Mouse (Mus musculus): ENCODE measurements around the gene Olfr131. TPM values are rescaled to one million over a fixed set of nuclear protein-coding genes. Genes with fewer than 3 reads are reported as not detected.
"Not testable (repeated sequence)": the region's sequence is repeated elsewhere in the genome, so short reads cannot be mapped to it uniquely, and the experiment has no call there.

Gene Olfr131
- polyA plus RNA-seq (2012; rRNA removed): not detected in 2 replicates

- H3K36me3 ChIP-seq (ENCODE audit: control insufficient read depth, insufficient read depth, low read length): no peaks in the 10 kb centered on the region
- H3K4me3 ChIP-seq (ENCODE audit: control insufficient read depth, insufficient read depth, low read length): no peak within 1 kb of the TSS
- TF ChIP-seq POLR2A (IDR thresholded peaks at IDR 0.05; ENCODE audit: control insufficient read depth, extremely low read depth, insufficient read depth, low read length, poor library complexity) (no peak), CTCF (IDR thresholded peaks at IDR 0.05; ENCODE audit: borderline replicate concordance, control insufficient read depth, extremely low read depth, insufficient read depth, low read length, poor library complexity) (no peak)
- DNase-seq: no peak
- H3K27ac ChIP-seq (ENCODE audit: control insufficient read depth, insufficient read depth, low read length): no peak within 1 kb of the TSS
- no peaks in the 10 kb centered on the region for H3K27me3 ChIP-seq (ENCODE audit: control insufficient read depth, insufficient read depth, low read length)
- H3K4me1 ChIP-seq (replicated peaks; ENCODE audit: control insufficient read depth, insufficient read depth, low read length): no peaks in the 10 kb centered on the region
These were observed at the start of gene Olfr131 for GRCm38 (mm10) chr17:38088593-38088992. TSS of gene Olfr131 (minus strand) at chr17:38088693.

- no peaks in the 10 kb centered on the region for H3K27me3 ChIP-seq (ENCODE audit: control insufficient read depth, insufficient read depth, low read length)
These were observed 45.9 kb upstream of the Olfr131 start, which contains the start of gene Olfr132 for GRCm38 (mm10) chr17:38134426-38134825. TSS of gene Olfr132 (minus strand) at chr17:38134526.

GRCm38 (mm10) chr17:38125371-38125770 is 36.9 kb upstream of the Olfr131 start:
- not testable (repeated sequence) for H3K36me3 ChIP-seq (ENCODE audit: control insufficient read depth, insufficient read depth, low read length); H3K27me3 ChIP-seq (ENCODE audit: control insufficient read depth, insufficient read depth, low read length); H3K4me3 ChIP-seq (ENCODE audit: control insufficient read depth, insufficient read depth, low read length); H3K4me1 ChIP-seq (replicated peaks; ENCODE audit: control insufficient read depth, insufficient read depth, low read length); H3K27ac ChIP-seq (ENCODE audit: control insufficient read depth, insufficient read depth, low read length); DNase-seq
- 80% methylated on average over 3 of the region's 3 CpGs for WGBS

More at GRCm38 (mm10) chr17:38134426-38134825, 45.9 kb upstream of the Olfr131 start, which contains the start of gene Olfr132:
- Histone ChIP-seq H3K4me3 (ENCODE audit: control insufficient read depth, insufficient read depth, low read length) (no peak within 1 kb of the TSS), H3K36me3 (ENCODE audit: control insufficient read depth, insufficient read depth, low read length) (no peaks in the 10 kb centered on the region), H3K4me1 (replicated peaks; ENCODE audit: control insufficient read depth, insufficient read depth, low read length) (no peaks in the 10 kb centered on the region), H3K27ac (ENCODE audit: control insufficient read depth, insufficient read depth, low read length) (no peak within 1 kb of the TSS)
- 78% methylated on average over 1 of the region's 1 CpGs for WGBS
- DNase-seq: no peak
- TF ChIP-seq CTCF (IDR thresholded peaks at IDR 0.05; ENCODE audit: borderline replicate concordance, control insufficient read depth, extremely low read depth, insufficient read depth, low read length, poor library complexity) (no peak), POLR2A (IDR thresholded peaks at IDR 0.05; ENCODE audit: control insufficient read depth, extremely low read depth, insufficient read depth, low read length, poor library complexity) (no peak)

- WGBS: 69% methylated on average over 1 of the region's 1 CpGs
- DNase-seq; H3K4me3 ChIP-seq (ENCODE audit: control insufficient read depth, insufficient read depth, low read length); H3K27ac ChIP-seq (ENCODE audit: control insufficient read depth, insufficient read depth, low read length); H3K36me3 ChIP-seq (ENCODE audit: control insufficient read depth, insufficient read depth, low read length); H3K27me3 ChIP-seq (ENCODE audit: control insufficient read depth, insufficient read depth, low read length); H3K4me1 ChIP-seq (replicated peaks; ENCODE audit: control insufficient read depth, insufficient read depth, low read length): not testable (repeated sequence)
These were observed 35.7 kb upstream of the Olfr131 start for GRCm38 (mm10) chr17:38124199-38124598.

- no peak overlapping the region for H3K27ac ChIP-seq (ENCODE audit: control insufficient read depth, insufficient read depth, low read length)
- WGBS: 85% methylated on average over 4 of the region's 4 CpGs
These were observed 6.1 kb downstream of the Olfr131 start for GRCm38 (mm10) chr17:38082364-38082763.

GRCm38 (mm10) chr17:38063621-38064020 is 24.9 kb downstream of the Olfr131 start, which contains the start of gene Olfr130:
TSS of gene Olfr130 (plus strand) at chr17:38063921.
- DNase-seq: no peak
- TF ChIP-seq POLR2A (IDR thresholded peaks at IDR 0.05; ENCODE audit: control insufficient read depth, extremely low read depth, insufficient read depth, low read length, poor library complexity) (no peak), CTCF (IDR thresholded peaks at IDR 0.05; ENCODE audit: borderline replicate concordance, control insufficient read depth, extremely low read depth, insufficient read depth, low read length, poor library complexity) (no peak)
- no peaks in the 10 kb centered on the region for H3K4me1 ChIP-seq (replicated peaks; ENCODE audit: control insufficient read depth, insufficient read depth, low read length)
- 100% methylated on average over 1 of the region's 1 CpGs for WGBS
- H3K27me3 ChIP-seq (ENCODE audit: control insufficient read depth, insufficient read depth, low read length): no peaks in the 10 kb centered on the region
- H3K4me3 ChIP-seq (ENCODE audit: control insufficient read depth, insufficient read depth, low read length): no peak within 1 kb of the TSS
- no peak within 1 kb of the TSS for H3K27ac ChIP-seq (ENCODE audit: control insufficient read depth, insufficient read depth, low read length)
- no peaks in the 10 kb centered on the region for H3K36me3 ChIP-seq (ENCODE audit: control insufficient read depth, insufficient read depth, low read length)

More at GRCm38 (mm10) chr17:38082364-38082763, 6.1 kb downstream of the Olfr131 start:
- no peaks in the 10 kb centered on the region for H3K27me3 ChIP-seq (ENCODE audit: control insufficient read depth, insufficient read depth, low read length)
- H3K36me3 ChIP-seq (ENCODE audit: control insufficient read depth, insufficient read depth, low read length): no peaks in the 10 kb centered on the region
- H3K4me3 ChIP-seq (ENCODE audit: control insufficient read depth, insufficient read depth, low read length): no peak overlapping the region
- no peaks in the 10 kb centered on the region for H3K4me1 ChIP-seq (replicated peaks; ENCODE audit: control insufficient read depth, insufficient read depth, low read length)
- no peak for TF ChIP-seq CTCF (IDR thresholded peaks at IDR 0.05; ENCODE audit: borderline replicate concordance, control insufficient read depth, extremely low read depth, insufficient read depth, low read length, poor library complexity)
- TF ChIP-seq POLR2A (IDR thresholded peaks at IDR 0.05; ENCODE audit: control insufficient read depth, extremely low read depth, insufficient read depth, low read length, poor library complexity): no peak
- DNase-seq: no peak

GRCm38 (mm10) chr17:38059979-38060378 is 28.5 kb downstream of the Olfr131 start, which contains the start of gene Olfr129:
TSS of gene Olfr129 (minus strand) at chr17:38060079.
- TF ChIP-seq CTCF (IDR thresholded peaks at IDR 0.05; ENCODE audit: borderline replicate concordance, control insufficient read depth, extremely low read depth, insufficient read depth, low read length, poor library complexity) (no peak), POLR2A (IDR thresholded peaks at IDR 0.05; ENCODE audit: control insufficient read depth, extremely low read depth, insufficient read depth, low read length, poor library complexity) (no peak)
- H3K27me3 ChIP-seq (ENCODE audit: control insufficient read depth, insufficient read depth, low read length): no peaks in the 10 kb centered on the region
- no peak within 1 kb of the TSS for H3K27ac ChIP-seq (ENCODE audit: control insufficient read depth, insufficient read depth, low read length)
- H3K4me3 ChIP-seq (ENCODE audit: control insufficient read depth, insufficient read depth, low read length): no peak within 1 kb of the TSS
- H3K36me3 ChIP-seq (ENCODE audit: control insufficient read depth, insufficient read depth, low read length): no peaks in the 10 kb centered on the region
- WGBS: 85% methylated on average over 1 of the region's 1 CpGs
- H3K4me1 ChIP-seq (replicated peaks; ENCODE audit: control insufficient read depth, insufficient read depth, low read length): no peaks in the 10 kb centered on the region
- no peak for DNase-seq

Other genes starting within 250 kb of the Olfr131 start
- not detected in 2 replicates for gene Olfr126, start 241.2 kb downstream of the Olfr131 start, polyA plus RNA-seq (2012; rRNA removed)
- gene Olfr127, start 188.3 kb downstream of the Olfr131 start, polyA plus RNA-seq (2012; rRNA removed): 0.09 TPM in 1 of 2 replicates, not detected in the other
- not detected in 2 replicates for gene Olfr128, start 168.1 kb downstream of the Olfr131 start, polyA plus RNA-seq (2012; rRNA removed)
- gene Olfr761, start 135.6 kb downstream of the Olfr131 start, polyA plus RNA-seq (2012; rRNA removed): not detected in 2 replicates
- 0.03 TPM in 1 of 2 replicates, not detected in the other for gene Olfr129, start 28.6 kb downstream of the Olfr131 start, polyA plus RNA-seq (2012; rRNA removed)
- not detected in 2 replicates for gene Olfr130, start 24.8 kb downstream of the Olfr131 start, polyA plus RNA-seq (2012; rRNA removed)
- not detected in 2 replicates for gene Olfr132, start 45.8 kb upstream of the Olfr131 start, polyA plus RNA-seq (2012; rRNA removed)
- not detected in 2 replicates for gene Olfr133, start 56.6 kb upstream of the Olfr131 start, polyA plus RNA-seq (2012; rRNA removed)
- not detected in 2 replicates for gene Olfr134, start 82.7 kb upstream of the Olfr131 start, polyA plus RNA-seq (2012; rRNA removed)
- not detected in 2 replicates for gene Olfr135, start 115.6 kb upstream of the Olfr131 start, polyA plus RNA-seq (2012; rRNA removed)
- gene Olfr138, start 172.3 kb upstream of the Olfr131 start, polyA plus RNA-seq (2012; rRNA removed): not detected in 2 replicates
- not detected in 2 replicates for gene Olfr137, start 218.9 kb upstream of the Olfr131 start, polyA plus RNA-seq (2012; rRNA removed)
- not detected in 2 replicates for gene Olfr136, start 241.1 kb upstream of the Olfr131 start, polyA plus RNA-seq (2012; rRNA removed)